Mouse (Mus musculus) cortical plate, adult 2 months (tissue): ENCODE data around the gene Gclm. TPM values are rescaled to one million over a fixed set of nuclear protein-coding genes. Genes with fewer than 3 reads are reported as not detected.
A peak's percentile ranks its signal among the peaks of the same experiment; 100 is the strongest.
"Not testable (repeated sequence)": the region's sequence is repeated elsewhere in the genome, so short reads cannot be mapped to it uniquely, and the experiment has no call there.

Source experiments
- H3K27ac ChIP-seq: fragments of 200-500 bp; 2 replicates; pipeline ENCODE4 v1.5.1; 2012; ENCODE audit warnings: low read length, control low read depth, inconsistent platforms; ENCODE audit not compliant: insufficient read depth
- H3K4me1 ChIP-seq: fragments of 200-500 bp; 2 replicates; pipeline ENCODE4 v1.6.1; 2011; ENCODE audit warnings: low read length; ENCODE audit not compliant: control insufficient read depth, insufficient read depth
- H3K4me3 ChIP-seq: fragments of 200-500 bp; 2 replicates; pipeline ENCODE4 v1.5.1; 2011; ENCODE audit warnings: mild to moderate bottlenecking, low read length, control low read depth; ENCODE audit not compliant: insufficient read depth
- CTCF ChIP-seq: fragments of 200-500 bp; IDR thresholded peaks from 2 replicates; pipeline ENCODE4 v1.5.1; 2011; ENCODE audit warnings: mild to moderate bottlenecking, control low read depth, low read length; ENCODE audit not compliant: insufficient read depth; ENCODE audit errors: extremely low read depth
- POLR2A ChIP-seq: fragments of 200-500 bp; IDR thresholded peaks from 2 replicates; pipeline ENCODE4 v1.6.1; 2011; ENCODE audit warnings: mild to moderate bottlenecking, low read length, control low read depth; ENCODE audit not compliant: insufficient read depth; ENCODE audit errors: extremely low read depth
- polyA plus RNA-seq: library from polyadenylated mRNA; depleted of rRNA; stranded (reverse); fragments of >200 nt; gene quantifications from 2 replicates; pipeline ENCODE4 v1.2.3, GENCODE M21; 2012

The Gclm gene
- polyA plus RNA-seq, 1 experiment, result 49.5 TPM

- Histone ChIP-seq H3K4me1 (peaks cover under 1% of the 10 kb centered on the region; the same call in 1 of the 2 replicates), H3K27ac (no peak overlapping the region), H3K4me3 (no peak overlapping the region)
- TF ChIP-seq CTCF, result no peak
These were observed 24.6 kb downstream of the Gclm start for GRCm38 (mm10) chr3:122269986-122270385.

GRCm38 (mm10) chr3:122272565-122272964, 27.2 kb downstream of the Gclm start:
- not testable (repeated sequence) for H3K4me3 ChIP-seq, H3K27ac ChIP-seq
- peaks cover 14% of the 10 kb centered on the region for H3K4me1 ChIP-seq

GRCm38 (mm10) chr3:122273407-122274240, 28.3 kb downstream of the Gclm start:
- H3K4me3 ChIP-seq, result peak overlapping the region; percentile 69
- H3K27ac ChIP-seq, result no peak overlapping the region
- no peak for TF ChIP-seq CTCF
- peak; percentile 49; the same call in 1 of the 2 replicates for TF ChIP-seq POLR2A
- peaks cover 14% of the 10 kb centered on the region for H3K4me1 ChIP-seq

GRCm38 (mm10) chr3:122274241-122275024, 29.1 kb downstream of the Gclm start, which contains the start of gene Dnttip2:
TSS of gene Dnttip2 (plus strand) at chr3:122274388.
- TF ChIP-seq CTCF (no peak), POLR2A (peak; percentile 68; the same call in 1 of the 2 replicates)
- H3K4me3 ChIP-seq, result peak within 1 kb of the TSS; percentile 69
- H3K4me1 ChIP-seq, result peaks cover 14% of the 10 kb centered on the region
- H3K27ac ChIP-seq, result 0 out of 2 replicates have a peak within 1 kb of the TSS, but pooled peaks have one; percentile 8

- peaks cover 14% of the 10 kb centered on the region for H3K4me1 ChIP-seq
- peak overlapping the region; percentile 69; the same call in 1 of the 2 replicates for H3K4me3 ChIP-seq
- H3K27ac ChIP-seq, result no peak overlapping the region
- TF ChIP-seq CTCF (no peak), POLR2A (no peak)
These were observed 29.8 kb downstream of the Gclm start for GRCm38 (mm10) chr3:122275111-122275510.

GRCm38 (mm10) chr3:122287195-122287594, 41.8 kb downstream of the Gclm start:
- H3K4me1 ChIP-seq, result no peaks in the 10 kb centered on the region; the same call in 1 of the 2 replicates
- TF ChIP-seq POLR2A (no peak), CTCF (no peak)
- no peak overlapping the region for H3K4me3 ChIP-seq
- H3K27ac ChIP-seq, result no peak overlapping the region

GRCm38 (mm10) chr3:122288613-122289195, 43.3 kb downstream of the Gclm start:
- TF ChIP-seq POLR2A (no peak), CTCF (no peak)
- H3K4me3 ChIP-seq, result no peak overlapping the region
- no peak overlapping the region for H3K27ac ChIP-seq

GRCm38 (mm10) chr3:122289344-122289743, 44.0 kb downstream of the Gclm start:
- not testable (repeated sequence) for H3K4me3 ChIP-seq, H3K27ac ChIP-seq, H3K4me1 ChIP-seq

More at GRCm38 (mm10) chr3:122288613-122289195, 43.3 kb downstream of the Gclm start:
- H3K4me1 ChIP-seq, result no peaks in the 10 kb centered on the region; the same call in 1 of the 2 replicates

GRCm38 (mm10) chr3:122290696-122291095, 45.3 kb downstream of the Gclm start:
- H3K4me1 ChIP-seq, result peaks cover 2% of the 10 kb centered on the region; the same call in 1 of the 2 replicates
- no peak overlapping the region for H3K27ac ChIP-seq
- TF ChIP-seq CTCF (no peak), POLR2A (no peak)
- H3K4me3 ChIP-seq, result no peak overlapping the region

GRCm38 (mm10) chr3:122291828-122292227, 46.5 kb downstream of the Gclm start:
- Histone ChIP-seq H3K4me1 (peaks cover 2% of the 10 kb centered on the region; the same call in 1 of the 2 replicates), H3K27ac (no peak overlapping the region), H3K4me3 (peak overlapping the region; percentile 88)
- TF ChIP-seq POLR2A (no peak), CTCF (no peak)
